Mouse (Mus musculus) embryonic facial prominence, embryonic 15.5 days (tissue): ENCODE results near the gene Dpy30. TPM values are rescaled to one million over a fixed set of nuclear protein-coding genes. Genes with fewer than 3 reads are reported as not detected.
"Not testable (repeated sequence)": the region's sequence is repeated elsewhere in the genome, so short reads cannot be mapped to it uniquely, and the experiment has no call there.

Experiments used
- ATAC-seq: fragments of 200-750 bp; cut with Nextera tagmentation; 2 replicates; pipeline ENCODE4 v1.8.0; 2017; ENCODE audit warnings: low read depth, moderate TSS enrichment; ENCODE audit not compliant: insufficient number of reproducible peaks, low FRiP score, low TSS enrichment
- H3K27ac ChIP-seq: fragments of 300-500 bp; sonication (generic); replicated peaks from 2 replicates; pipeline ENCODE4 v1.5.1; 2015; ENCODE audit warnings: mild to moderate bottlenecking, inconsistent platforms
- H3K27me3 ChIP-seq: fragments of 300-500 bp; sonication (generic); 2 replicates; pipeline ENCODE4 v1.6.1; 2015; ENCODE audit warnings: inconsistent platforms
- H3K36me3 ChIP-seq: fragments of 300-500 bp; sonication (generic); 2 replicates; pipeline ENCODE4 v1.6.1; 2015; ENCODE audit warnings: mild to moderate bottlenecking, inconsistent platforms
- H3K4me1 ChIP-seq: fragments of 300-500 bp; sonication (generic); 2 replicates; pipeline ENCODE4 v1.6.1; 2015; ENCODE audit warnings: inconsistent platforms
- H3K4me2 ChIP-seq: fragments of 300-500 bp; sonication (generic); replicated peaks from 2 replicates; pipeline ENCODE4 v1.6.1; 2015; ENCODE audit warnings: mild to moderate bottlenecking, inconsistent platforms
- H3K4me3 ChIP-seq: fragments of 300-500 bp; sonication (generic); replicated peaks from 2 replicates; pipeline ENCODE4 v1.5.1; 2015; ENCODE audit warnings: mild to moderate bottlenecking, inconsistent platforms
- H3K9ac ChIP-seq: fragments of 300-500 bp; sonication (generic); 2 replicates; pipeline ENCODE4 v1.6.1; 2015; ENCODE audit warnings: inconsistent platforms
- H3K9me3 ChIP-seq: fragments of 300-500 bp; sonication (generic); replicated peaks from 2 replicates; pipeline ENCODE4 v1.6.1; 2016; ENCODE audit warnings: inconsistent platforms
- WGBS: fragments of 180-500 bp; shearing (Covaris S2); methylation state at CpG from one replicate; pipeline ENCODE4 v1.1.7; 2015; 5-methylcytosine and 5-hydroxymethylcytosine counted together
- polyA plus RNA-seq: library from polyadenylated mRNA; unstranded; fragments of >200 nt; fragmentation: Nextera tagmentation; extraction: Ambion mirVana; gene quantifications from 2 replicates; pipeline ENCODE4 v1.2.1, GENCODE M21; 2015

Gene Dpy30
- polyA plus RNA-seq, 1 experiment from 2014 or later: 200 TPM

GRCm38 (mm10) chr17:74316309-74316863 is 7.4 kb downstream of the Dpy30 start:
- Histone ChIP-seq H3K9ac (peak overlapping the region; percentile 73), H3K27me3 (no peaks in the 10 kb centered on the region), H3K36me3 (peaks cover 8% of the 10 kb centered on the region), H3K9me3 (no peaks in the 10 kb centered on the region), H3K4me1 (peaks cover 15% of the 10 kb centered on the region), H3K4me3 (peak overlapping the region; percentile 80), H3K4me2 (peak overlapping the region; percentile 72), H3K27ac (peak overlapping the region; percentile 94)
- under 1% methylated on average over 48 of the region's 48 CpGs for WGBS
- ATAC-seq: peak; percentile 91

- Histone ChIP-seq H3K9me3 (no peaks in the 10 kb centered on the region), H3K4me2 (peak overlapping the region; percentile 72), H3K4me3 (peak overlapping the region; percentile 80), H3K4me1 (peaks cover 15% of the 10 kb centered on the region), H3K27ac (peak overlapping the region; percentile 94), H3K27me3 (no peaks in the 10 kb centered on the region), H3K36me3 (peaks cover 9% of the 10 kb centered on the region), H3K9ac (peak overlapping the region; percentile 73)
- ATAC-seq: peak; percentile 81
- under 1% methylated on average over 45 of the region's 45 CpGs for WGBS
Observed at GRCm38 (mm10) chr17:74315445-74316308, 8.1 kb downstream of the Dpy30 start.

- no peaks in the 10 kb centered on the region for H3K4me1 ChIP-seq
- no peak overlapping the region for H3K4me3 ChIP-seq
- H3K27me3 ChIP-seq: no peaks in the 10 kb centered on the region
- WGBS: 92% methylated on average over 1 of the region's 1 CpGs
- no peak overlapping the region for H3K9ac ChIP-seq
- H3K36me3 ChIP-seq: peaks cover 62% of the 10 kb centered on the region
- ATAC-seq: no peak
- no peak overlapping the region for H3K27ac ChIP-seq
- no peak overlapping the region for H3K4me2 ChIP-seq
- no peaks in the 10 kb centered on the region for H3K9me3 ChIP-seq
Observed at GRCm38 (mm10) chr17:74306021-74306420, 17.7 kb downstream of the Dpy30 start.

GRCm38 (mm10) chr17:74305616-74306015 is 18.1 kb downstream of the Dpy30 start:
- Histone ChIP-seq H3K4me3 (no peak overlapping the region), H3K27ac (no peak overlapping the region), H3K27me3 (no peaks in the 10 kb centered on the region), H3K36me3 (peaks cover 62% of the 10 kb centered on the region), H3K4me2 (no peak overlapping the region), H3K9ac (no peak overlapping the region), H3K9me3 (no peaks in the 10 kb centered on the region), H3K4me1 (no peaks in the 10 kb centered on the region)
- no peak for ATAC-seq
- WGBS: 88% methylated on average over 4 of the region's 4 CpGs

- no peaks in the 10 kb centered on the region for H3K4me1 ChIP-seq
- WGBS: 92% methylated on average over 4 of the region's 4 CpGs
- H3K9me3 ChIP-seq: no peaks in the 10 kb centered on the region
- H3K27me3 ChIP-seq: no peaks in the 10 kb centered on the region
- H3K4me3 ChIP-seq: no peak overlapping the region
- H3K27ac ChIP-seq: no peak overlapping the region
- peaks cover 53% of the 10 kb centered on the region for H3K36me3 ChIP-seq
- no peak overlapping the region for H3K4me2 ChIP-seq
- no peak overlapping the region for H3K9ac ChIP-seq
- no peak for ATAC-seq
Observed at GRCm38 (mm10) chr17:74304060-74304459, 19.7 kb downstream of the Dpy30 start.

GRCm38 (mm10) chr17:74300089-74300488 is 23.7 kb downstream of the Dpy30 start:
- peaks cover 32% of the 10 kb centered on the region for H3K36me3 ChIP-seq
- H3K27ac ChIP-seq: no peak overlapping the region
- no peak overlapping the region for H3K4me3 ChIP-seq
- H3K9ac ChIP-seq: no peak overlapping the region
- H3K4me2 ChIP-seq: no peak overlapping the region
- no peaks in the 10 kb centered on the region for H3K4me1 ChIP-seq
- no peaks in the 10 kb centered on the region for H3K9me3 ChIP-seq
- WGBS: 90% methylated on average over 5 of the region's 5 CpGs
- no peaks in the 10 kb centered on the region for H3K27me3 ChIP-seq
- ATAC-seq: no peak

DNA sequence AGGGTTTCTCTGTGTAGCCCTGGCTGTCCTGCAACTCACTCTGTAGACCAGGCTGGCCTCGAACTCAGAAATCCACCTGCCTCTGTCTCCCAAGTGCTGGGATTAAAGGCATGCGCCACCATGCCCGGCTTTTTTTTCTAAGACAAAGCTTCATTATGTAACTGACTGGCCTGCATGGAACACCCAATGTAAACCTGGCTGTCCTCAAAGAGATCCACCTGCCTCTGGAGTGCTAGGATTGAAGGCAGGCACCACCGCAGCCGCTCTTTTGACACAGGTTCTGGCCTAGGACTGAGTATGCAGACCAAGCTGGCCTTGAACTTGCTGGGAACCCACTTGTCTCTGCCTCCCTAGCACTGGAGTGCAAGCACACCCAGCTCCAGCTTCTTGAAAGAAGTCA is 26.8 kb downstream of the Dpy30 start:
- not testable (repeated sequence) for H3K4me1 ChIP-seq, H3K4me2 ChIP-seq, H3K9me3 ChIP-seq, H3K9ac ChIP-seq, H3K27ac ChIP-seq, H3K4me3 ChIP-seq, ATAC-seq, H3K27me3 ChIP-seq
- 91% methylated on average over 5 of the region's 5 CpGs for WGBS
- H3K36me3 ChIP-seq: peaks cover 19% of the 10 kb centered on the region

GRCm38 (mm10) chr17:74296076-74296823 is 27.5 kb downstream of the Dpy30 start:
- H3K36me3 ChIP-seq: peaks cover 13% of the 10 kb centered on the region
- H3K27me3 ChIP-seq: no peaks in the 10 kb centered on the region
- no peak for ATAC-seq
- H3K4me2 ChIP-seq: peak overlapping the region; percentile 75
- WGBS: 36% methylated on average over 11 of the region's 11 CpGs
- peak overlapping the region; percentile 100 for H3K27ac ChIP-seq
- H3K9me3 ChIP-seq: no peaks in the 10 kb centered on the region
- peak overlapping the region; percentile 89 for H3K9ac ChIP-seq
- H3K4me3 ChIP-seq: peak overlapping the region; percentile 95
- H3K4me1 ChIP-seq: peaks cover 10% of the 10 kb centered on the region; the same call in 1 of the 2 replicates

- Histone ChIP-seq H3K4me3 (peak within 1 kb of the TSS; percentile 95), H3K27ac (peak within 1 kb of the TSS; percentile 100), H3K27me3 (no peaks in the 10 kb centered on the region), H3K4me1 (peaks cover 14% of the 10 kb centered on the region), H3K36me3 (peaks cover 9% of the 10 kb centered on the region), H3K9me3 (no peaks in the 10 kb centered on the region), H3K9ac (peak within 1 kb of the TSS; percentile 92), H3K4me2 (peak within 1 kb of the TSS; percentile 75)
- WGBS: under 1% methylated on average over 46 of the region's 110 CpGs
- ATAC-seq: peak; percentile 90
Observed at GRCm38 (mm10) chr17:74295026-74295970, 28.4 kb downstream of the Dpy30 start, which contains the start of gene Memo1. Memo1 (minus strand) TSS chr17:74295521.

DNA sequence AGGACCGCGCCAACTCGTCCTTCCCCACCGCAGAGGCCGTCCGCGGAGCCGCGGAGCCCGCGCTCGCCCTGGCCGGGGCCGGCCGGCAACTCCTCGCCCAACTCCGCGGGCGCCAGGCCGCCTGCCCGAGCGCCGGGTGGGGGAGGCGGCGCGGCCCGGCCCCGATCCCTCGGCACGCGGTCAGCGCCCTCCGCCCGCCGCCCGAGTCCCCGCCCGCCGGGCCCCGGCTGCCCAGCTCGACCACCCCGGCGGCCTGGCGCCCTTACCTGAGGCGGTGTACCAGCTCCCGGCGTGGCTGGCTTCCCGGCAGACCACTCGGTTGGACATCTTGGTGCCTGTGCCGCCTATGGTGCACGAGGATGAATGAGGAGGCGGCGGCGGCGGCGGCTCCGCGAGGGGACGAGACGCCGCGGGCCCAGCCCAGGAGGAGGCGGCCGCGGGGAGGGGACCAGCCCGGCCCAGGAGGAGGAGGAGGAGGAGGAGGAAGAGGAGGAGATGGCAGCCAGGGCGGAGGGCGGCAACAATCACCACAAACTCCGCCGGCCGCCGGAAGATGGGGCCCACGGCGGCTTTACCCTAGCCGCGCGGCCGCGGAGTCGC is 29.2 kb downstream of the Dpy30 start:
- peak overlapping the region; percentile 59 for H3K4me2 ChIP-seq
- H3K27me3 ChIP-seq: no peaks in the 10 kb centered on the region
- peak overlapping the region; percentile 100 for H3K27ac ChIP-seq
- H3K36me3 ChIP-seq: peaks cover 7% of the 10 kb centered on the region
- H3K4me1 ChIP-seq: peaks cover 14% of the 10 kb centered on the region
- peak overlapping the region; percentile 92 for H3K9ac ChIP-seq
- H3K9me3 ChIP-seq: no peaks in the 10 kb centered on the region
- peak overlapping the region; percentile 95 for H3K4me3 ChIP-seq
- peak; percentile 88 for ATAC-seq
- under 1% methylated on average over 74 of the region's 80 CpGs for WGBS
